Mouse (Mus musculus): Measurements from ENCODE around the gene Rbmx.

DNA sequence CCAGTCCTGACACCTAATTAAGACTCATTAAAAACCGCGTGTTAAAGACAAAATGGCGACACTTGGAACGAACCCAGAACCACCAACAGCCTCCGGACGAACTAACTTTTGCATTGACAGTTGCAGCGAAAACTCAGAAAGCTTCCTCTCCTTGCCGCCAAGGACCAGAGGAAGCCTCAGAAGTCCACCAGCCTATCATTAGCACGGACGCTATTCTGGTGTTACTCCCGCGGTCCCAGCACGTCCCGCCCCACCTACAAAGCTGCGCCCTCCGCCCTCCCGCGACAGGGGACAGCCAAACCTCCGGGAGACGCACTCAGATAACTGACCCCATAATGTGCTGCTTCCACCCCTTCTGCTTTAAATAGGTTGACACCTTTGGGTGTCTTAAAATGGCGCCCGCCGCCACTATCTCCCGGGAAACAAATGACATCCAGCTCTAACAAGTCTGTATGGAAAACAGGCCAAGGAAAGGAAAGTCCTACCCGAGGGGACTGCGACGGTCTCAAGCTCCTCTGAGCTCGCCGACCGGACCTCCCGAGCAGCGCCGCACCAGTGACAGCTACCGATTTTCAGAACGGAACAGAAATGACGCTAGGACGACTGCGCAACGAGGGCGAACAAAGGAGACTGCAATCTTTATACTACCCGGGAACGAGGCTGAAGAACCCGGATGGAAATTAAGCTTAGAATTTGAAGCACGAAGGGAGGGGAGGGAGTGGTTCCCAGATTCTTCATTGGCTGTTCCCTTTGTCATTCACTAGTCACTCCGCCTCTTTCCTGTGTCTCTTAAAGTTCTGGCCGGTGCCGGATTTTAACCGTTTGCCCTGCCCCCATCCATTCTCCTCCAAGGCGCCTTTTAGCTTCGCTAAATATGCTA lies at the start of gene Rbmx:
- TF ChIP-seq POLR2A (IDR thresholded peaks at IDR 0.05; ENCODE audit: low read depth, low read length) (peak; percentile 45; the same call in 1 of the 2 replicates), CTCF (IDR thresholded peaks at IDR 0.05; ENCODE audit: extremely low read depth, insufficient read depth, insufficient read length, insufficient replicate concordance) (no peak)

Measured in spleen, adult 2 months (tissue).